8 mouse cellular contexts compared by ENCODE assay signal in the genomic region with DNA sequence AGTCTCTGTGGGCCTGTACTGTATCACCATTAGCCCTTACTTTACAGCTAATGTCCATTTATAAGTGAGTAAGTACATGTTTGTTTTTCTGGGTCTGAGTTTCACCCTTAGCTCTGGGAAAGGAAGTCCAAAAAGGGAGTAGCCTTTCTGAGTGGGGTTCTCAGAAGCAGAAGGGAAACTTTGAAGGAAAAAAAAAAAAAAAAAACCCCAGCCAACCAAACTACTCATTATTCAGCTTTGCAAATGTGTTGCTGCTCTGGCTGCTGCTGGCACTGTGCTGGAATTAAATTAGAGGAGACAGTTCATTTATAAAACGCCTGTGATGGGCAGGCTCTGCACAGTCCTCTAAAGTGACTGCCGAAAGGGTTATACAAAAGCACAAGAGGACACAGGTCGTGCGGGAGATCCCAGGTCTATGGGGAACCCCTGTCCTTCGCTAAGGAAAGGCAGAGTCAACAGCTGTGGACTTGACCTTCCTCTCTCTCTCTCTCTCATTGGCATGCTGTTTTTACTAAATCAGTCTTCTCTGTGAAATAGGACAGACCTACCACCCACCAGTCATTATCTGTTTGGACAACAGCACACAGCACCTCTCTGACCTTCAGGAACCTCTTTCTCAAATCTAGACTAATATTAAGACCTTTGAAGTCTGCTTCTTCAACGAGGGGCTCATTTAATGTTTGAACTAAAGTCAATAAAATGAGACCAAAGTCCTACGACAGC.
DNase-seq lines count a peak whose midpoint lies in the region; ATAC-seq and TF ChIP-seq lines count a peak whose summit lies in the region.

No protein-coding gene starts in this region.

- no peak overlapping the region for H3K4me2 ChIP-seq in heart, embryonic 11.5 days
- H3K4me2 ChIP-seq in forebrain, embryonic 15.5 days (replicated peaks) = peak overlapping the region; percentile 21; the same call in 1 of the 2 replicates
- H3K4me2 ChIP-seq in limb, embryonic 15.5 days = no peak overlapping the region

- H3K79me2 ChIP-seq in heart, adult 2 months (replicated peaks; ENCODE audit: control insufficient read depth, insufficient read depth, low read length) = no peaks in the 10 kb centered on the region

- no peak overlapping the region for H3K4me3 ChIP-seq in heart, adult 2 months
- H3K4me3 ChIP-seq in heart, embryonic 11.5 days (ENCODE audit: low read depth, low read length) = no peak overlapping the region
- H3K4me3 ChIP-seq in forebrain, embryonic 15.5 days = no peak overlapping the region
- no peak overlapping the region for H3K4me3 ChIP-seq in limb, embryonic 15.5 days

- TF ChIP-seq POLR2A in heart, adult 2 months (IDR thresholded peaks at IDR 0.05; ENCODE audit: insufficient read depth, low read depth, low read length) = no peak

- H3K27me3 ChIP-seq in heart, adult 2 months (ENCODE audit: control insufficient read depth, insufficient read depth, low read length) = no peaks in the 10 kb centered on the region
- no peaks in the 10 kb centered on the region for H3K27me3 ChIP-seq in heart, embryonic 11.5 days (ENCODE audit: control insufficient read depth, insufficient read depth, low read length)
- H3K27me3 ChIP-seq in forebrain, embryonic 15.5 days = no peaks in the 10 kb centered on the region
- no peaks in the 10 kb centered on the region for H3K27me3 ChIP-seq in limb, embryonic 15.5 days

- no peaks in the 10 kb centered on the region for H3K36me3 ChIP-seq in heart, adult 2 months (ENCODE audit: control insufficient read depth, insufficient read depth, low read length)
- no peaks in the 10 kb centered on the region for H3K36me3 ChIP-seq in heart, embryonic 11.5 days (ENCODE audit: control insufficient read depth, insufficient read depth, low read length)
- no peaks in the 10 kb centered on the region for H3K36me3 ChIP-seq in forebrain, embryonic 15.5 days
- H3K36me3 ChIP-seq in limb, embryonic 15.5 days = no peaks in the 10 kb centered on the region

- no peaks in the 10 kb centered on the region for H3K9me3 ChIP-seq in heart, embryonic 11.5 days (replicated peaks; ENCODE audit: control insufficient read depth, low read length)
- H3K9me3 ChIP-seq in forebrain, embryonic 15.5 days = no peaks in the 10 kb centered on the region
- no peaks in the 10 kb centered on the region for H3K9me3 ChIP-seq in limb, embryonic 15.5 days

- no peak overlapping the region for H3K9ac ChIP-seq in heart, adult 2 months (ENCODE audit: low read depth, low read length)
- H3K9ac ChIP-seq in heart, embryonic 11.5 days (ENCODE audit: low read depth, low read length) = no peak overlapping the region
- no peak overlapping the region for H3K9ac ChIP-seq in forebrain, embryonic 15.5 days (replicated peaks)
- H3K9ac ChIP-seq in limb, embryonic 15.5 days = no peak overlapping the region

- 29% methylated on average over 7 of the region's 7 CpGs for WGBS in heart, adult 2 months
- 52% methylated on average over 7 of the region's 7 CpGs for WGBS in heart, embryonic 11.5 days (ENCODE audit: insufficient replicate concordance)
- WGBS in forebrain, embryonic 15.5 days = 25% methylated on average over 7 of the region's 7 CpGs
- 46% methylated on average over 7 of the region's 7 CpGs for WGBS in limb, embryonic 15.5 days

- peak in 1 of 2 experiments; percentile 30 for DNase-seq in heart, adult 2 months
- peak; percentile 22 to 32 for DNase-seq in B cell, adult 2 months
- DNase-seq in right cerebral cortex, postnatal 4 days = peak; percentile 25
- DNase-seq in natural killer cell, adult 2 months (ENCODE audit: low spot score in 2 of 2) = no peak
- DNase-seq in testis, postnatal 14 days (ENCODE audit: low spot score) = no peak

- TF ChIP-seq EP300 in heart, adult 2 months (IDR thresholded peaks at IDR 0.05; ENCODE audit: insufficient read depth, low read depth, low read length) = no peak

- intact Hi-C loops in heart, adult 2 months (cut with DNase I) = no loop called here

- no peak for TF ChIP-seq CTCF in heart, adult 2 months (IDR thresholded peaks at IDR 0.05)

- peaks cover 2% of the 10 kb centered on the region for H3K4me1 ChIP-seq in heart, adult 2 months (ENCODE audit: control insufficient read depth, insufficient read depth, low read length)
- H3K4me1 ChIP-seq in heart, embryonic 11.5 days (ENCODE audit: control insufficient read depth, insufficient read depth, low read length) = peaks cover 8% of the 10 kb centered on the region
- H3K4me1 ChIP-seq in forebrain, embryonic 15.5 days = peaks cover 15% of the 10 kb centered on the region
- H3K4me1 ChIP-seq in limb, embryonic 15.5 days = 0 out of 2 replicates have a peak, but pooled peaks cover 16% of the 10 kb centered on the region

- no peak for ATAC-seq in heart, embryonic 11.5 days (replicated peaks; ENCODE audit: insufficient number of reproducible peaks, low FRiP score, low TSS enrichment)
- ATAC-seq in forebrain, embryonic 15.5 days (replicated peaks) = peak; percentile 88
- ATAC-seq in limb, embryonic 15.5 days (ENCODE audit: insufficient number of reproducible peaks, low FRiP score, low TSS enrichment, low read depth) = no peak

- peak overlapping the region; percentile 47 for H3K27ac ChIP-seq in heart, adult 2 months
- H3K27ac ChIP-seq in heart, embryonic 11.5 days (ENCODE audit: low read depth, low read length) = no peak overlapping the region
- 0 out of 2 replicates have a peak overlapping the region, but pooled peaks have one; percentile 39 for H3K27ac ChIP-seq in forebrain, embryonic 15.5 days (replicated peaks)
- H3K27ac ChIP-seq in limb, embryonic 15.5 days = peak overlapping the region; percentile 2; the same call in 1 of the 2 replicates

Comparison
In these comparisons a context has a peak if more than half of its experiments do, and no peak if none do; other contexts are left out.
1. DNase-seq: peak in B cell, adult 2 months (2 of 2) and right cerebral cortex, postnatal 4 days (single experiment); none in natural killer cell, adult 2 months (0 of 2) and testis, postnatal 14 days (single experiment).